Mouse (Mus musculus) liver, embryonic 14.5 days (tissue): ENCODE measurements around the gene Prkcb. TPM values are rescaled to one million over a fixed set of nuclear protein-coding genes. Genes with fewer than 3 reads are reported as not detected.

Experiments
- ATAC-seq: fragments of 200-750 bp; cut with Nextera tagmentation; 2 replicates; pipeline ENCODE4 v1.8.0; 2017; ENCODE audit warnings: moderate number of reproducible peaks, mild to moderate bottlenecking, moderate library complexity; ENCODE audit not compliant: insufficient read depth
- DNase-seq, 3 experiments: peaks; one replicate each; pipeline ENCODE4 v3.0.0-alpha.2; 2012 to 2013; ENCODE audit warnings: low read depth in 3 of 3, low spot score in 3 of 3
- H3K27ac ChIP-seq: fragments of 300-500 bp; sonication (generic); 2 replicates; pipeline ENCODE4 v1.5.1; 2014; ENCODE audit warnings: moderate library complexity, mild to moderate bottlenecking, control low read depth, inconsistent platforms
- H3K27me3 ChIP-seq: fragments of 300-500 bp; sonication (generic); 2 replicates; pipeline ENCODE4 v1.6.1; 2014; ENCODE audit warnings: mild to moderate bottlenecking, low read length, moderate library complexity; ENCODE audit not compliant: control insufficient read depth, insufficient read depth
- H3K36me3 ChIP-seq: fragments of 300-500 bp; sonication (generic); replicated peaks from 2 replicates; pipeline ENCODE4 v1.6.1; 2014; ENCODE audit warnings: low read depth; ENCODE audit not compliant: control insufficient read depth, insufficient read depth
- H3K4me1 ChIP-seq, 2 experiments: fragments of 200-500 bp in 1 of 2; fragments of 300-500 bp in 1 of 2; sonication (generic) in 1 of 2; replicated peaks; 2 replicates each; pipeline ENCODE4 v1.6.1; 2012 to 2014; ENCODE audit warnings: antibody characterized with exemption in 1 of 2, inconsistent platforms in 1 of 2, low read length in 1 of 2; ENCODE audit not compliant: control insufficient read depth in 2 of 2, insufficient read depth in 2 of 2
- H3K4me2 ChIP-seq: fragments of 300-500 bp; sonication (generic); 2 replicates; pipeline ENCODE4 v1.6.1; 2014; ENCODE audit warnings: low read depth, mild to moderate bottlenecking, control low read depth, moderate library complexity
- H3K4me3 ChIP-seq, 2 experiments: fragments of 200-500 bp in 1 of 2; fragments of 300-500 bp in 1 of 2; sonication (generic) in 1 of 2; 2 replicates each; pipeline ENCODE4 v1.5.1; 2012 to 2014; ENCODE audit warnings: low read depth in 2 of 2, low read length in 2 of 2, mild to moderate bottlenecking in 2 of 2, control low read depth in 1 of 2, inconsistent platforms in 1 of 2, moderate library complexity in 1 of 2; ENCODE audit not compliant: insufficient read depth in 1 of 2
- H3K9ac ChIP-seq: fragments of 300-500 bp; sonication (generic); replicated peaks from 2 replicates; pipeline ENCODE4 v1.6.1; 2014; ENCODE audit warnings: mild to moderate bottlenecking, control low read depth, moderate library complexity
- H3K9me3 ChIP-seq: fragments of 300-500 bp; sonication (generic); 2 replicates; pipeline ENCODE4 v1.6.1; 2016; ENCODE audit warnings: low read length, mixed read lengths; ENCODE audit not compliant: control insufficient read depth
- CTCF ChIP-seq: IDR thresholded peaks from 2 replicates; pipeline ENCODE4 v1.5.1; 2016; ENCODE audit warnings: antibody characterized with exemption, low read depth, control low read depth
- EP300 ChIP-seq: IDR thresholded peaks from 2 replicates; pipeline ENCODE4 v1.6.1; 2016; ENCODE audit warnings: antibody characterized with exemption, low read depth
- WGBS: fragments of 180-500 bp; shearing (Covaris S2); extraction: QIAGEN DNeasy Blood & Tissue Kit; methylation state at CpG from one replicate; pipeline ENCODE4 v1.1.7; 2014; ENCODE audit not compliant: insufficient replicate concordance; 5-methylcytosine and 5-hydroxymethylcytosine counted together
- polyA plus RNA-seq, 2 experiments: library from polyadenylated mRNA; depleted of rRNA in 1 of 2; stranded (reverse) in 1 of 2; unstranded in 1 of 2; fragments of >200 nt; fragmentation: Nextera tagmentation in 1 of 2; extraction: Ambion mirVana in 1 of 2; gene quantifications; 2 replicates each; pipeline versions ENCODE4 v1.2.1 to v1.2.3; 2012 to 2014

Prkcb gene
- polyA plus RNA-seq, 2 experiments = 1.6 to 2.3 TPM

DNA sequence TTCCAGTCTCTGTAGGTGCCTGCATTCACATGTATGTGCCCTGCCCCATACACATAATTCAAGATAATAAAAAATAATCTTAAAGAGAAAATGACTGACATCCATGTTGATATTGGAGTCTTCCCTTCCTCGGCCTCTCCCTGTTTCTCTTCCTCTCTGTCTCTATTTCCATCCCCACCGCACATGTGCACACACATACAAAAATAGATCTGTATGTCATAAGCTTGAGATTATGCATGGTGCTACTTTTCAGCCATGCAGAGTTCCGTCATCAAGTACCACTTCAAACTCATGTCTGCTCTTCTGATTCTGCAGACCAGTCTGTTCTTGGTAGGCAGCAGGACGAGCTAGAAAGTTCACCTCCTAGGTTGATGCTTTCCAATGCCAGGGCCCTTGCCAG, 6.8 kb downstream of the Prkcb start:
- DNase-seq = no peak
- TF ChIP-seq EP300 (no peak), CTCF (no peak)

DNA sequence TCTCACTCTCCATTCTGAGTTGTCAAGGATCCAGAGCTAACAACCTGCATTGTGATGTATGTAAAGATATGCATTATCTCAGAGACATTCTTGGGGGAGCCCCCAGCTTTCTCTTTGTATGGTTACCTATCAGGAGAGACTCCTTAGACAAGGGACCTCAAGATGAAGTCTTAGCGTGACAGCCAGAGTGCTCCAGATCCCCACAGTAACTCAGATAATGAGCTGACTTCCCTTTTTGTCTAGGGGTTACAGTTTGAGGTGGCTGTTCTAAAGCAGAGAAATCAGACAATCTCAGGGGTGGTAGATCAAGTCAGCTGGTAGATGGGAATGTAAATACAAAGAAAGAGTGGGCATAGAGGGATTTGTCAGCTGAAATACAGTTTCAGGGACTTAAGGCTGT, 7.8 kb downstream of the Prkcb start:
- no peak overlapping the region for H3K4me2 ChIP-seq
- DNase-seq (no peak), ATAC-seq (no peak)
- WGBS = 13% methylated on average over 1 of the region's 1 CpGs
- no peak overlapping the region for H3K27ac ChIP-seq
- H3K4me3 ChIP-seq = no peak overlapping the region
- H3K27me3 ChIP-seq = no peaks in the 10 kb centered on the region
- H3K36me3 ChIP-seq = no peaks in the 10 kb centered on the region
- no peaks in the 10 kb centered on the region for H3K4me1 ChIP-seq
- TF ChIP-seq EP300 (no peak), CTCF (no peak)
- no peak overlapping the region for H3K9ac ChIP-seq
- no peaks in the 10 kb centered on the region for H3K9me3 ChIP-seq

More for the DNA sequence above, 6.8 kb downstream of the Prkcb start:
- peaks cover 5% of the 10 kb centered on the region for H3K27me3 ChIP-seq
- 57% methylated on average over 4 of the region's 4 CpGs for WGBS
- H3K9me3 ChIP-seq = no peaks in the 10 kb centered on the region
- H3K36me3 ChIP-seq = no peaks in the 10 kb centered on the region
- no peaks in the 10 kb centered on the region for H3K4me1 ChIP-seq
- H3K4me3 ChIP-seq = no peak overlapping the region
- no peak overlapping the region for H3K9ac ChIP-seq
- no peak overlapping the region for H3K27ac ChIP-seq
- ATAC-seq = no peak
- H3K4me2 ChIP-seq = no peak overlapping the region

DNA sequence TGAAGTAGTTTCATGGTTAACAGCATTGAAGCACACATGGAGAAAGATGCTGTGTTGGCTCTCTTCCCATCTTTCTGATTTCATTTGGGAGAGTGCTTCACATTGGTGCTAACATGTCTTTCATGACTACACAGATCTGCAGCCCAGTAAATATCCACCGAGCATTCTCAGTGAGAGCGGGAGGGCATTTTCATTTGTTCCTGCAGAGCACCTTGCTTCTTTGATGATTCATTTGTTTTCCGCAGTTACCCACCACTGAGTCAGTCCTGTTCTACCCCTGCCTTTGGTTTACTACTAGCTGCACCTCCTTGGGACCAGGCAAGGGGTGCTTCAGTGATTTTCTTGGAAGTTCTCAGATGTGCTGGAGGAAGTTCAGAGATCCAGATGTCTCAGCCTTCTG, 8.3 kb downstream of the Prkcb start:
- ATAC-seq = no peak

DNA sequence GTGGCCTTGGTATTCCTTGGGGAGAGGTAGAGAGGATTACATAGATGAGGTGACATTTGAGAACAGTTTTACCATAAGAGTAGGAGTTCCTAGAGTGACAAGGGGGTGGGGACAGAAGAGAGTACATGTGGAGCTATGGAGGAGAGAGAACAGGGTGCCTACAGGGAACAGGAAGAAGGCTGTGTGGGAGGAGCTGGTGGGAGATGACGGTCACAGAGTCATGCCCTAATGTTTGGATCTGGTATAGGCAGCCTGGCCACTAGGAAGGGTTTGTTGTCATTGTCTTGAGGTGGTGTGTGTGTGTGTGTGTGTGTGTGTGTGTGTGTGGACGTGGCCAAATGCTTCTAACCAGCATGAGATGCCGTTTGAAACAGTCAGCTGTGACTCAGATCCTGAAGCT, 9.1 kb downstream of the Prkcb start:
- TF ChIP-seq CTCF = no peak
- no peak for TF ChIP-seq EP300
- Histone ChIP-seq H3K4me1 (no peaks in the 10 kb centered on the region), H3K27ac (no peak overlapping the region), H3K9ac (no peak overlapping the region), H3K36me3 (no peaks in the 10 kb centered on the region), H3K9me3 (no peaks in the 10 kb centered on the region), H3K4me3 (no peak overlapping the region), H3K4me2 (no peak overlapping the region), H3K27me3 (no peaks in the 10 kb centered on the region)
- 26% methylated on average over 3 of the region's 3 CpGs for WGBS
- no peak for ATAC-seq
- no peak for DNase-seq

More for the DNA sequence above, 8.3 kb downstream of the Prkcb start:
- no peaks in the 10 kb centered on the region for H3K36me3 ChIP-seq
- H3K9me3 ChIP-seq = no peaks in the 10 kb centered on the region
- WGBS = 62% methylated on average over 3 of the region's 3 CpGs
- H3K27ac ChIP-seq = no peak overlapping the region
- H3K4me1 ChIP-seq = no peaks in the 10 kb centered on the region
- no peak overlapping the region for H3K9ac ChIP-seq
- TF ChIP-seq EP300 (no peak), CTCF (no peak)
- no peak overlapping the region for H3K4me2 ChIP-seq
- no peak for DNase-seq
- H3K27me3 ChIP-seq = no peaks in the 10 kb centered on the region
- H3K4me3 ChIP-seq = no peak overlapping the region

DNA sequence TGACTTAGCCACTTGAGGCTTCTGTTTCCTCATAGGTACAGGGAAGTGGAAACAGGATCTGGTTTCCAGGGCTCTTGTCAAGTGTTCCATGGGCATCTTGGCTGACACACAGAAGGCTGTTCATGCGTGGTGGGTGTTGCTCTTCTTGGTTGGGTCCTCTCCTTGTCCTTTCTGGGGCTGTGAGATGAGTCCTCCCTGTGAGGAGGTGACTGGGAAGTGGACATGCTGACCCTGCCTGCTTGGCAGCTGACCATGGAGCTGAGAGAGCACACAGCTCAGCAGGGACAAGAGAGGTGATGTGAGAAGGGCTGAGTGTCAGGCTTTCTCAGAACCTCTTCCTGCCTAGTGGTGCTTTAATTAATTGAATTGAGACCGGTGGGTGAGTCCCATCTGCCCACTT, 10.2 kb downstream of the Prkcb start:
- Histone ChIP-seq H3K4me2 (no peak overlapping the region), H3K27ac (no peak overlapping the region), H3K9ac (no peak overlapping the region), H3K4me1 (no peaks in the 10 kb centered on the region), H3K9me3 (no peaks in the 10 kb centered on the region), H3K36me3 (no peaks in the 10 kb centered on the region), H3K27me3 (no peaks in the 10 kb centered on the region), H3K4me3 (no peak overlapping the region)
- no peak for TF ChIP-seq EP300
- no peak for TF ChIP-seq CTCF
- WGBS = 54% methylated on average over 2 of the region's 2 CpGs
- DNase-seq (no peak), ATAC-seq (no peak)

DNA sequence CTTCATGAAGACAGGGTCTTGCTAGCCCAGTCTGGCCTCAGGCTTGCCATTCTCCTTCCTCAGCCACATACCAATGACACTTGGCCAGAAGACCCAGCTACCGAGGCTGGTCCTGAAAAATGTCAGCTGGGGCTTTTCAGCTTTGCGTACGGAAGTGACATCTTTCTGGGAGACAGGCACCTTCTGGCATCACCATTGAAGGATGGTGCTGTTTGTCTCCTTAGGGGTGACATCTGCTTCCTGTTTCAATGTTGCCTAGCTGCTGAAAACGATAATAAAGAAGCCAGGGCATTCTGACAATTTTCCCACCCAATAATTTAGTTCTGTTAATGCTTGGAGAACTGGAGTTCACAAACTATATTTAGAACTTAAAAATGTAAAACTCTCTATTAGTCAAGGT, 12.0 kb downstream of the Prkcb start:
- H3K4me3 ChIP-seq = no peak overlapping the region
- no peaks in the 10 kb centered on the region for H3K27me3 ChIP-seq
- H3K27ac ChIP-seq = no peak overlapping the region
- no peak for TF ChIP-seq EP300
- no peak overlapping the region for H3K9ac ChIP-seq
- H3K9me3 ChIP-seq = no peaks in the 10 kb centered on the region
- DNase-seq = no peak
- ATAC-seq = no peak
- H3K4me1 ChIP-seq = no peaks in the 10 kb centered on the region
- WGBS = 58% methylated on average over 4 of the region's 4 CpGs
- H3K36me3 ChIP-seq = no peaks in the 10 kb centered on the region
- H3K4me2 ChIP-seq = no peak overlapping the region
